Mouse (Mus musculus): ENCODE data around the gene Idua.
A peak's percentile ranks its signal among the peaks of the same experiment; 100 is the strongest.

The Idua gene

GRCm38 (mm10) chr5:108691152-108691551, 31.0 kb downstream of the Idua start:
- no peak for DNase-seq

- DNase-seq = peak; percentile 32 to 54
Observed at GRCm38 (mm10) chr5:108692271-108692670, 32.1 kb downstream of the Idua start, which contains the start of gene Fgfrl1. Gene Fgfrl1 (plus strand): TSS chr5:108692382.

- peak; percentile 64 to 71 for DNase-seq
Observed at GRCm38 (mm10) chr5:108693872-108694288, 33.7 kb downstream of the Idua start.

- DNase-seq = peak in 1 of 2 experiments; percentile 18
Observed at GRCm38 (mm10) chr5:108694352-108695261, 34.5 kb downstream of the Idua start.

GRCm38 (mm10) chr5:108695861-108696260, 35.7 kb downstream of the Idua start:
- DNase-seq = no peak

- no peak for DNase-seq
Observed at GRCm38 (mm10) chr5:108696542-108696941, 36.4 kb downstream of the Idua start.

GRCm38 (mm10) chr5:108697341-108697753, 37.2 kb downstream of the Idua start:
- peak in 1 of 2 experiments; percentile 23 for DNase-seq

- no peak for DNase-seq
Observed at GRCm38 (mm10) chr5:108700346-108700745, 40.2 kb downstream of the Idua start.

- DNase-seq = no peak
Observed at GRCm38 (mm10) chr5:108701341-108702021, 41.4 kb downstream of the Idua start.

GRCm38 (mm10) chr5:108703754-108704626, 43.9 kb downstream of the Idua start:
- no peak for DNase-seq

GRCm38 (mm10) chr5:108707758-108708157, 47.6 kb downstream of the Idua start:
- DNase-seq = no peak

- DNase-seq = no peak
Observed at GRCm38 (mm10) chr5:108708419-108708818, 48.3 kb downstream of the Idua start.

- no peak for DNase-seq
Observed at GRCm38 (mm10) chr5:108708981-108709731, 49.0 kb downstream of the Idua start.

- no peak for DNase-seq
Observed at GRCm38 (mm10) chr5:108711968-108712367, 51.8 kb downstream of the Idua start.

- no peak for DNase-seq
Observed at GRCm38 (mm10) chr5:108713096-108713495, 53.0 kb downstream of the Idua start.

- peak in 1 of 2 experiments; percentile 29 for DNase-seq
Observed at GRCm38 (mm10) chr5:108713691-108714090, 53.6 kb downstream of the Idua start.

- peak; percentile 69 to 73 for DNase-seq
Observed at GRCm38 (mm10) chr5:108714149-108714548, 54.0 kb downstream of the Idua start.

GRCm38 (mm10) chr5:108715974-108716373, 55.8 kb downstream of the Idua start:
- no peak for DNase-seq

- peak; percentile 71 to 72 for DNase-seq
Observed at GRCm38 (mm10) chr5:108718051-108718450, 57.9 kb downstream of the Idua start.

- DNase-seq = no peak
Observed at GRCm38 (mm10) chr5:108719761-108720160, 59.6 kb downstream of the Idua start.

GRCm38 (mm10) chr5:108724006-108724405, 63.9 kb downstream of the Idua start:
- DNase-seq = no peak

Data from cerebellum, postnatal 14 days (tissue).